Mouse (Mus musculus): ENCODE data around the gene Tnfrsf14. TPM values are rescaled to one million over a fixed set of nuclear protein-coding genes. Genes with fewer than 3 reads are reported as not detected.

Tnfrsf14 gene
- polyA plus RNA-seq (2012; ENCODE audit: low replicate concordance) = 12.7 and 106 TPM in 2 replicates

GRCm38 (mm10) chr4:154928395-154929087, at the start of gene Tnfrsf14:
Gene Tnfrsf14, minus strand, starts transcription at chr4:154928563.

DNA sequence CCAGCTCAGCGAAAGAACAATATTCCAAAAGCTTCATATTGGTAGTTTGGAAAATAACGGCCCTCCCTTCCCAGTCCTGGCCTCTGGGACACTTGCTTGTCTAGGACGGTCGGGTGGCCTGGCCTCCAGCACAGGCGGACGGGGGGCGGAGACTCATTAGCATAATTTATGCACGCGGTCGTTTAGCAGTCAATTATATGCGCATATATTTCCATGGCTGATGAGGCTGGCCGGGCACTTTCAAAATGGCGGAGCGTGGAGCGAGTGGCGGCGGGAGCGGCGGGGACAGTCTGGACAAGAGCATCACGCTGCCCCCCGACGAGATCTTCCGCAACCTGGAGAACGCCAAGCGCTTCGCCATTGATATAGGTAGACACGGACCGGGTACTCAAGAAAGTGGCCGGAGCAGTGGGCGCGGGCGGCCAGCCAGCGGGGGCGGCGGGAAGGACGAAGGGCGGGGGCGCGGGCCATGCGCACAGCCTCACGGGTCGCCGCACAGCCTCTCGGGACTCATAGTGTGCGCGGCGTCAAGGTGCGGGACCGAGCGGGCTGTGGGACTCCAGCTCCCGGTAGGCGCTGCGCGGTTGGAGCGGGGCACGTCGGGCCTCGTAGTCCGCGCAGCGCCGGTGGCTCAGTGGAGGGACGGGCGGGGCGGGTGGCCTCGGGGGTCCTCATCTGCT, 35.7 kb upstream of the Tnfrsf14 start, which contains the start of gene Pank4:
Pank4 (plus strand) TSS at position 223 of the 680 bp plus-strand sequence.

DNA sequence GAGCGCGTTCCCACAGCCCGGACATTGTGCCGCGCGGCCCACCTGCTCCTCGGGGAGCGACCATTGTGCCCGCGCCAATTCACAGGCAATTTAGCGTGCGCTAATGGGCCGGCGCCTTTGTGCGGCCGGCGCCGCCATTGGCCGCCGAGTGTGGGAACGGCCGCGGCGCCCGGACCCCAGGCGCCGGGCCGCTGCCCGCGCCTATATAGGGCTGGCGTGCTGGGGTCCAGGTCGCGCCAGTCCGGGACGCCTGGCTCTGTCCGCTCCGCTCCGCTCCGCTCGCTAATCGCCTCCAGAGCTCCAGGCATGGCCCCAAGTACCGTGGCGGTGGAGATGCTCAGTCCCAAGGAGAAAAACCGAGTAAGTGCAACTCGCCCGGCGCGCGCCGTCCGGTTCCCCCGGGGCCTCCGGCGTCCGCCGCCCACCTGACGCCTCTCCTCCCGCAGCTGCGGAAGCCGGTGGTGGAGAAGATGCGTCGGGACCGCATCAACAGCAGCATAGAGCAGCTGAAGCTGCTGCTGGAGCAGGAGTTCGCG, 32.4 kb upstream of the Tnfrsf14 start, which contains the start of gene Hes5:
Hes5 (plus strand) TSS at position 234 of the 536 bp plus-strand sequence.

DNA sequence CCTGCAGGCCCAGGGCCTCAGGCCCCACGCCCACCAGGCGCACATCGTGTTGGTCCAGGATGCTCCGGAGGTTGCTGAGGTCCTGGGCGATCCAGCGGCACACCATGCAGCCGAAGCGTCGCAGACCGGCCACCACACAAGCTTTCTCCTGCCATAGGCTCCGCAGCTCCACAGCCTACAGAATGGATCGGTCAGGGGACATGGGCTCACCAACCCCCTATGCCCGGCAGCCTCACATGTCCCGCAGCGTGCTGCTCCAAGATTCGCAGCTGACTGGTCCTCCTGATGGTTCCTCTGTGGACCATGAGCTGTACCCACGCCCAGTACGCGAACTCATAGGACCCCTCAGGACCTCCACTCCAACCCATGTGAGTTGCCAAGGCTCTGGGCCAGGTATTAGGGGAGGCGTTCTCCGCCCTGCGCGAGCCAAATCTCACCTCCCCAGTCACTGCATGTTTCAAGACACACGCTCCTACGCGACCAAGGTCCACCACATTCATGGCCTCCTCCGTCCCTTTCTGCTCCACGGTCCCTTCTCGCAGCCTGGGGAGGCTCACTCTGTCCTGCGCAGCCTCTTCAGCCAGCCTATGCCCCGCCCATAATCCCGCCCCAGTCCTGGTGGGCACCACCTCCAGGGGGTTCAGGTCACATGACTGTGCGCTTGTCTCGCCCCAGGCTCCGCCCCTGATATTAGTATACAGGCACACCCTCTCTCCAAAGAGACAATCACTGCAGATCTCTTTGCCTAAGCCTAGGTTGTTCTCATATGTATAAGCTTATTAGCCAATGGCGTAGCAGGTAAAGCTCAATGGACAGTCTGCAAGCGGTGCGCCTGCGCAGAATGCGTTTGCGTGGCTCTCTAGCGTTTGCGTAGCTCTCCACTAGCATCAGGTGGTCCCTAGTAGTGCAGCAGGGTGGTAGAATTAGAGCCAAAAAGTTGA, 29.6 kb downstream of the Tnfrsf14 start, which contains the start of gene Fam213b:
Fam213b (minus strand) TSS at position 630 of the 941 bp plus-strand sequence.

Other genes starting within 250 kb of the Tnfrsf14 start
- not detected in 2 replicates for gene Ttc34, start 91.1 kb downstream of the Tnfrsf14 start, polyA plus RNA-seq (2012; ENCODE audit: low replicate concordance)
- gene Mmel1, start 59.0 kb downstream of the Tnfrsf14 start, polyA plus RNA-seq (2012; ENCODE audit: low replicate concordance) = 0.24 TPM in 1 of 2 replicates, not detected in the other
- 3.5 and 11.7 TPM in 2 replicates for gene Fam213b, start 29.4 kb downstream of the Tnfrsf14 start, polyA plus RNA-seq (2012; ENCODE audit: low replicate concordance)
- gene Hes5, start 32.4 kb upstream of the Tnfrsf14 start, polyA plus RNA-seq (2012; ENCODE audit: low replicate concordance) = 2.0 and 6.4 TPM in 2 replicates
- 17.1 and 43.8 TPM in 2 replicates for gene Pank4, start 35.6 kb upstream of the Tnfrsf14 start, polyA plus RNA-seq (2012; ENCODE audit: low replicate concordance)
- 0.08 and 0.10 TPM in 2 replicates for gene Plch2, start 128.2 kb upstream of the Tnfrsf14 start, polyA plus RNA-seq (2012; ENCODE audit: low replicate concordance)
- 12.5 and 16.8 TPM in 2 replicates for gene Pex10, start 138.5 kb upstream of the Tnfrsf14 start, polyA plus RNA-seq (2012; ENCODE audit: low replicate concordance)
- gene Rer1, start 157.8 kb upstream of the Tnfrsf14 start, polyA plus RNA-seq (2012; ENCODE audit: low replicate concordance) = 36.1 and 45.6 TPM in 2 replicates
- gene Morn1, start 158.0 kb upstream of the Tnfrsf14 start, polyA plus RNA-seq (2012; ENCODE audit: low replicate concordance) = 1.5 and 1.7 TPM in 2 replicates